Mouse (Mus musculus) MEL (cell line): Measurements from ENCODE around the gene Uba3. TPM values are rescaled to one million over a fixed set of nuclear protein-coding genes. Genes with fewer than 3 reads are reported as not detected.

Experiments used
- DNase-seq: peaks from one replicate; pipeline ENCODE4 v3.0.0; 2011; ENCODE audit warnings: low read depth, low spot score
- H3K27ac ChIP-seq: 2 replicates; pipeline ENCODE4 v1.5.1; 2012; ENCODE audit warnings: low read depth, mild to moderate bottlenecking, control low read depth, low read length, moderate library complexity; ENCODE audit not compliant: control insufficient read depth
- H3K27me3 ChIP-seq, 2 experiments: fragments of 150-350 bp in 1 of 2; sonication (generic) in 1 of 2; 2 replicates each; pipeline ENCODE4 v1.6.1; 2012; ENCODE audit warnings: low read length in 2 of 2, mild to moderate bottlenecking in 2 of 2, improper control_type of control experiment in 1 of 2, moderate library complexity in 1 of 2; ENCODE audit not compliant: insufficient read depth in 2 of 2, control insufficient read depth in 1 of 2
- H3K36me3 ChIP-seq, 2 experiments: 2 replicates each; pipeline ENCODE4 v1.6.1; 2012 to 2014; ENCODE audit warnings: low read length in 2 of 2, improper control_type of control experiment in 1 of 2, inconsistent platforms in 1 of 2, mild to moderate bottlenecking in 1 of 2; ENCODE audit not compliant: insufficient read depth in 2 of 2, control insufficient read depth in 1 of 2
- H3K4me1 ChIP-seq, 2 experiments: fragments of 150-350 bp in 1 of 2; sonication (generic) in 1 of 2; 2 replicates each; pipeline ENCODE4 v1.6.1; 2012; ENCODE audit warnings: low read length in 2 of 2, improper control_type of control experiment in 1 of 2, mild to moderate bottlenecking in 1 of 2; ENCODE audit not compliant: insufficient read depth in 2 of 2, control insufficient read depth in 1 of 2
- H3K4me3 ChIP-seq, 2 experiments: fragments of 150-350 bp in 1 of 2; sonication (generic) in 1 of 2; 2 replicates each; pipeline ENCODE4 v1.5.1; 2012; ENCODE audit warnings: low read depth in 2 of 2, low read length in 2 of 2, mild to moderate bottlenecking in 2 of 2, moderate library complexity in 2 of 2, control low read depth in 1 of 2, improper control_type of control experiment in 1 of 2; ENCODE audit not compliant: control insufficient read depth in 1 of 2, insufficient read depth in 1 of 2
- H3K79me2 ChIP-seq: 2 replicates; pipeline ENCODE4 v1.6.1; 2012; ENCODE audit warnings: mild to moderate bottlenecking, low read length, moderate library complexity; ENCODE audit not compliant: control insufficient read depth, poor library complexity, insufficient read depth
- H3K9ac ChIP-seq: 2 replicates; pipeline ENCODE4 v1.6.1; 2012; ENCODE audit warnings: low read depth, mild to moderate bottlenecking, control low read depth, low read length, moderate library complexity; ENCODE audit not compliant: control insufficient read depth, poor library complexity, severe bottlenecking
- H3K9me3 ChIP-seq: fragments of 150-350 bp; sonication (generic); replicated peaks from 2 replicates; pipeline ENCODE4 v1.6.1; 2012; ENCODE audit warnings: mild to moderate bottlenecking, low read length, improper control_type of control experiment, moderate library complexity; ENCODE audit not compliant: insufficient read depth
- BHLHE40 ChIP-seq: IDR thresholded peaks from 2 replicates; pipeline ENCODE4 v1.6.1; 2012; ENCODE audit warnings: low read depth, mild to moderate bottlenecking, inconsistent platforms, low read length, improper control_type of control experiment, borderline replicate concordance
- ELF1 ChIP-seq: IDR thresholded peaks from 2 replicates; pipeline ENCODE4 v1.6.1; 2014; ENCODE audit warnings: low read depth, mild to moderate bottlenecking, inconsistent platforms, low read length, improper control_type of control experiment, moderate library complexity
- ETS1 ChIP-seq: IDR thresholded peaks from 2 replicates; pipeline ENCODE4 v1.6.1; 2012; ENCODE audit warnings: low read depth, mild to moderate bottlenecking, inconsistent platforms, low read length, improper control_type of control experiment, moderate library complexity
- GABPA ChIP-seq: IDR thresholded peaks from 2 replicates; pipeline ENCODE4 v1.6.1; 2012; ENCODE audit warnings: low read depth, mild to moderate bottlenecking, inconsistent platforms, low read length, improper control_type of control experiment, moderate library complexity
- GATA1 ChIP-seq: IDR thresholded peaks from 2 replicates; pipeline ENCODE4 v1.6.1; 2011; ENCODE audit warnings: low read depth, low read length, improper control_type of control experiment
- HCFC1 ChIP-seq: IDR thresholded peaks from 2 replicates; pipeline ENCODE4 v1.6.1; 2012; ENCODE audit warnings: low read depth, mild to moderate bottlenecking, inconsistent platforms, low read length, improper control_type of control experiment, moderate library complexity
- MAFK ChIP-seq: IDR thresholded peaks from 2 replicates; pipeline ENCODE4 v1.6.1; 2011; ENCODE audit warnings: low read depth, mild to moderate bottlenecking, low read length, improper control_type of control experiment, borderline replicate concordance
- MEF2A ChIP-seq: IDR thresholded peaks from 2 replicates; pipeline ENCODE4 v1.6.1; 2014; ENCODE audit warnings: low read depth, mild to moderate bottlenecking, inconsistent platforms, low read length, improper control_type of control experiment; ENCODE audit not compliant: poor library complexity, insufficient replicate concordance, severe bottlenecking; ENCODE audit errors: extremely low read depth
- MYB ChIP-seq: IDR thresholded peaks from 2 replicates; pipeline ENCODE4 v1.6.1; 2011; ENCODE audit warnings: mild to moderate bottlenecking, low read depth, low read length, improper control_type of control experiment
- MYC ChIP-seq: IDR thresholded peaks from 2 replicates; pipeline ENCODE4 v1.6.1; 2011; ENCODE audit warnings: low read depth, mild to moderate bottlenecking, low read length, improper control_type of control experiment, moderate library complexity
- NELFE ChIP-seq: IDR thresholded peaks from 2 replicates; pipeline ENCODE4 v1.6.1; 2011; ENCODE audit warnings: low read depth, low read length, improper control_type of control experiment
- NRF1 ChIP-seq: IDR thresholded peaks from 2 replicates; pipeline ENCODE4 v1.6.1; 2014; ENCODE audit warnings: low read depth, mild to moderate bottlenecking, inconsistent platforms, low read length, improper control_type of control experiment, moderate library complexity; ENCODE audit not compliant: poor library complexity, insufficient read depth, severe bottlenecking
- POLR2A ChIP-seq, 2 experiments: IDR thresholded peaks; 2 replicates each; pipeline ENCODE4 v1.6.1; 2011 to 2012; ENCODE audit warnings: low read length in 2 of 2, mild to moderate bottlenecking in 2 of 2, control low read depth in 1 of 2, improper control_type of control experiment in 1 of 2, low read depth in 1 of 2, moderate library complexity in 1 of 2; ENCODE audit not compliant: control insufficient read depth in 1 of 2, insufficient read depth in 1 of 2, poor library complexity in 1 of 2
- POLR2AphosphoS5 ChIP-seq: IDR thresholded peaks from 2 replicates; pipeline ENCODE4 v1.6.1; 2012; ENCODE audit warnings: low read depth, borderline replicate concordance, mild to moderate bottlenecking, inconsistent platforms, low read length, moderate library complexity, mixed read lengths
- RCOR1 ChIP-seq: IDR thresholded peaks from 2 replicates; pipeline ENCODE4 v1.6.1; 2012; ENCODE audit warnings: low read depth, mild to moderate bottlenecking, inconsistent platforms, low read length, improper control_type of control experiment
- SIN3A ChIP-seq: IDR thresholded peaks from 2 replicates; pipeline ENCODE4 v1.6.1; 2012; ENCODE audit warnings: low read length, improper control_type of control experiment, inconsistent platforms
- SMC3 ChIP-seq: IDR thresholded peaks from 2 replicates; pipeline ENCODE4 v1.6.1; 2011; ENCODE audit warnings: low read depth, low read length, improper control_type of control experiment
- TAL1 ChIP-seq: IDR thresholded peaks from 2 replicates; pipeline ENCODE4 v1.6.1; 2012; ENCODE audit warnings: mild to moderate bottlenecking, inconsistent platforms, low read length, moderate library complexity, mixed read lengths
- USF1 ChIP-seq: IDR thresholded peaks from 2 replicates; pipeline ENCODE4 v1.6.1; 2014; ENCODE audit warnings: low read depth, mild to moderate bottlenecking, inconsistent platforms, low read length, improper control_type of control experiment, moderate library complexity
- USF2 ChIP-seq, 2 experiments: IDR thresholded peaks; 2 replicates each; pipeline ENCODE4 v1.6.1; 2011 to 2012; ENCODE audit warnings: improper control_type of control experiment in 2 of 2, low read length in 2 of 2, borderline replicate concordance in 1 of 2, inconsistent platforms in 1 of 2, low read depth in 1 of 2, mild to moderate bottlenecking in 1 of 2; ENCODE audit not compliant: insufficient read depth in 1 of 2
- ZC3H11A ChIP-seq: IDR thresholded peaks from 2 replicates; pipeline ENCODE4 v1.6.1; 2012; ENCODE audit warnings: low read depth, mild to moderate bottlenecking, inconsistent platforms, low read length, improper control_type of control experiment
- ZKSCAN1 ChIP-seq: IDR thresholded peaks from 2 replicates; pipeline ENCODE4 v1.6.1; 2012; ENCODE audit warnings: low read depth, mild to moderate bottlenecking, inconsistent platforms, low read length, improper control_type of control experiment, moderate library complexity
- polyA plus RNA-seq, 2 experiments: library from polyadenylated mRNA; stranded (reverse) in 1 of 2; unstranded in 1 of 2; fragments of >175 nt in 1 of 2; fragments of >200 nt in 1 of 2; gene quantifications; 2 replicates each; pipeline versions ENCODE4 v1.2.1 to v1.2.4; 2012; ENCODE audit warnings: low replicate concordance in 2 of 2, low read depth in 1 of 2; ENCODE audit not compliant: insufficient read length in 2 of 2, insufficient read depth in 1 of 2, missing spikeins in 1 of 2
- total RNA-seq: library from RNA; depleted of rRNA; stranded (reverse); fragments of 300-350 nt; gene quantifications from 2 replicates; pipeline ENCODE4 v1.2.3, GENCODE M21; 2012

Gene Uba3
- total and polyA plus RNA-seq, 3 experiments, result 37.1 to 38.1 TPM; not detected in 1

GRCm38 (mm10) chr6:97220672-97221071 lies 15.2 kb upstream of the Uba3 start:
- H3K27ac ChIP-seq, result no peak overlapping the region
- H3K79me2 ChIP-seq, result peaks cover 28% of the 10 kb centered on the region
- no peaks in the 10 kb centered on the region for H3K27me3 ChIP-seq
- no peak for DNase-seq
- H3K9me3 ChIP-seq, result no peaks in the 10 kb centered on the region
- no peak overlapping the region for H3K9ac ChIP-seq
- H3K4me1 ChIP-seq, result peaks cover 17 to 23% of the 10 kb centered on the region in 2 experiments
- H3K36me3 ChIP-seq, result peaks cover 6 to 19% of the 10 kb centered on the region in 2 experiments
- TF ChIP-seq MAFK (no peak), NELFE (no peak), MYB (no peak), ELF1 (no peak), HCFC1 (no peak), ZC3H11A (no peak), MYC (no peak), POLR2A (IDR thresholded peaks at IDR 0.05; ENCODE audit: control insufficient read depth in 1 of 2, insufficient read depth in 1 of 2, low read depth in 1 of 2, low read length in 2 of 2, poor library complexity in 1 of 2) (no peak), ZKSCAN1 (no peak), NRF1 (no peak), RCOR1 (no peak), USF2 (IDR thresholded peaks at IDR 0.05; ENCODE audit: borderline replicate concordance in 1 of 2, insufficient read depth in 1 of 2, low read depth in 1 of 2, low read length in 2 of 2) (no peak), SMC3 (no peak), MEF2A (no peak), BHLHE40 (no peak), GABPA (no peak)
- TF ChIP-seq, all 39 proteins: peak for 0
- H3K4me3 ChIP-seq, result no peak overlapping the region

- no peak overlapping the region for H3K9ac ChIP-seq
- peak; percentile 53 for TF ChIP-seq ETS1
- no peak for TF ChIP-seq SMC3
- TF ChIP-seq USF1, result no peak
- no peak for TF ChIP-seq POLR2AphosphoS5
- no peak for TF ChIP-seq SIN3A
- no peak for TF ChIP-seq TAL1
- TF ChIP-seq USF2 (IDR thresholded peaks at IDR 0.05; ENCODE audit: borderline replicate concordance in 1 of 2, insufficient read depth in 1 of 2, low read depth in 1 of 2, low read length in 2 of 2), result no peak
- no peak for TF ChIP-seq NELFE
- TF ChIP-seq BHLHE40, result no peak
- TF ChIP-seq GATA1, result 0 out of 2 replicates have a peak, but pooled peaks have one; percentile 7
- peaks cover 13 to 27% of the 10 kb centered on the region in 2 experiments for H3K4me1 ChIP-seq
- H3K79me2 ChIP-seq, result peaks cover 40% of the 10 kb centered on the region
- H3K9me3 ChIP-seq, result no peaks in the 10 kb centered on the region
- peaks cover 2 to 30% of the 10 kb centered on the region in 2 experiments for H3K36me3 ChIP-seq
- no peak for DNase-seq
- H3K4me3 ChIP-seq, result no peak overlapping the region
- H3K27ac ChIP-seq, result no peak overlapping the region
- no peaks in the 10 kb centered on the region for H3K27me3 ChIP-seq
Measured at GRCm38 (mm10) chr6:97216154-97216821, 10.8 kb upstream of the Uba3 start.
